In the genomic region with DNA sequence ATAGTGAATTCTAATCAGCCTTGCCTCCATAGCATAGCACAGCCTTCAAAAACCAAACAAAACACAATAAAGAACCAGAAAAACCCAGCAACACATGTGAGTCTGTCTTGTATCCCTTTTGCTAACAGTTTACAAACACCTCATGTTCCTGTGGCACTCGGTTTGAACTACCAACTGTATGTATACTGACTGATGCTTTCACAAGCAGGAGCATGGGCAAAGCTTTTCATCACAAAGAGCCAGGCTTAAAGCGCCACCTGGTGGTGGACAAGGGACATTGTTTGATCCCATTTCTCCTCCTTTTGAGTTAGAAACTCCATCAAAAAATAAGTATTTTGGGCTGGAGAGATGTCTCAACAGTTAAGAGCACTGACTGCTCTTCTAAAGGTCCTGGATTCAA, we compare ENCODE assay signal across 8 mouse cellular contexts. TPM values are rescaled to one million over a fixed set of nuclear protein-coding genes. Genes with fewer than 3 reads are reported as not detected.
DNase-seq lines count a peak whose midpoint lies in the region; ATAC-seq and TF ChIP-seq lines count a peak whose summit lies in the region.

No protein-coding gene starts in this region.

- TF ChIP-seq CTCF in bone marrow, adult 2 months (IDR thresholded peaks at IDR 0.05; ENCODE audit: control insufficient read depth, insufficient read depth, low read length): peak; percentile 70

- DNase-seq in midbrain, embryonic 10.5 days (ENCODE audit: low spot score): peak; percentile 72
- DNase-seq in embryonic facial prominence, embryonic 14.5 days (ENCODE audit: low spot score): peak; percentile 79
- peak; percentile 70 to 74 for DNase-seq in heart, postnatal 36 days
- DNase-seq in left cerebral cortex, postnatal 25 days (ENCODE audit: low spot score in 2 of 2): peak; percentile 70 to 72
- DNase-seq in natural killer cell, adult 2 months (ENCODE audit: low spot score in 2 of 2): peak; percentile 50 to 69
- peak; percentile 11 to 35 for DNase-seq in thymus, adult 18-20 months

- no peak overlapping the region for H3K4me3 ChIP-seq in midbrain, embryonic 10.5 days
- H3K4me3 ChIP-seq in midbrain, embryonic 15.5 days: no peak overlapping the region
- H3K4me3 ChIP-seq in bone marrow, adult 2 months (replicated peaks; ENCODE audit: control insufficient read depth, low read depth, low read length): no peak overlapping the region
- no peak overlapping the region for H3K4me3 ChIP-seq in embryonic facial prominence, embryonic 14.5 days (ENCODE audit: low read depth, low read length)

- no peak for TF ChIP-seq POLR2A in bone marrow, adult 2 months (IDR thresholded peaks at IDR 0.05; ENCODE audit: borderline replicate concordance, control insufficient read depth, low read depth, low read length)

- no peak overlapping the region for H3K27ac ChIP-seq in midbrain, embryonic 10.5 days (replicated peaks)
- H3K27ac ChIP-seq in midbrain, embryonic 15.5 days: no peak overlapping the region
- no peak overlapping the region for H3K27ac ChIP-seq in bone marrow, adult 2 months (ENCODE audit: control insufficient read depth, insufficient read depth, low read depth, low read length, poor library complexity)
- no peak overlapping the region for H3K27ac ChIP-seq in embryonic facial prominence, embryonic 14.5 days (replicated peaks; ENCODE audit: low read depth, low read length)

- no peaks in the 10 kb centered on the region for H3K27me3 ChIP-seq in midbrain, embryonic 10.5 days (ENCODE audit: low read depth, poor library complexity, severe bottlenecking)
- H3K27me3 ChIP-seq in midbrain, embryonic 15.5 days (replicated peaks): no peaks in the 10 kb centered on the region
- H3K27me3 ChIP-seq in embryonic facial prominence, embryonic 14.5 days (replicated peaks; ENCODE audit: control insufficient read depth, insufficient read depth, low read length): no peaks in the 10 kb centered on the region

- H3K4me2 ChIP-seq in midbrain, embryonic 15.5 days: no peak overlapping the region
- no peak overlapping the region for H3K4me2 ChIP-seq in embryonic facial prominence, embryonic 14.5 days (ENCODE audit: low read depth, low read length)

- no peak for ATAC-seq in midbrain, embryonic 15.5 days (replicated peaks)
- no peak for ATAC-seq in embryonic facial prominence, embryonic 14.5 days (ENCODE audit: low read depth)

- no peaks in the 10 kb centered on the region for H3K9me3 ChIP-seq in midbrain, embryonic 10.5 days (replicated peaks)
- no peaks in the 10 kb centered on the region for H3K9me3 ChIP-seq in midbrain, embryonic 15.5 days
- H3K9me3 ChIP-seq in embryonic facial prominence, embryonic 14.5 days (ENCODE audit: control insufficient read depth, low read length): no peaks in the 10 kb centered on the region

- intact Hi-C loops in heart, postnatal 36 days (cut with DNase I): loop anchor here (1.0 to 5.0 kb wide), 3 partner anchors 112 to 225 kb away; no protein-coding TSS in a partner anchor
- intact Hi-C loops in left cerebral cortex, postnatal 25 days (cut with DNase I): loop anchor here (2.0 to 5.0 kb wide), 2 partner anchors 32 to 191 kb away; a partner anchor contains a TSS

- 14% methylated on average over 2 of the region's 2 CpGs for WGBS in midbrain, embryonic 10.5 days
- 7% methylated on average over 2 of the region's 2 CpGs for WGBS in midbrain, embryonic 15.5 days
- 4% methylated on average over 2 of the region's 2 CpGs for WGBS in bone marrow, adult 2 months
- WGBS in embryonic facial prominence, embryonic 14.5 days: 7% methylated on average over 2 of the region's 2 CpGs

- no peak overlapping the region for H3K9ac ChIP-seq in midbrain, embryonic 15.5 days
- no peak overlapping the region for H3K9ac ChIP-seq in embryonic facial prominence, embryonic 14.5 days (ENCODE audit: low read depth, low read length)

- peaks cover 87% of the 10 kb centered on the region for H3K36me3 ChIP-seq in midbrain, embryonic 10.5 days
- H3K36me3 ChIP-seq in midbrain, embryonic 15.5 days (replicated peaks): peaks cover 48% of the 10 kb centered on the region
- H3K36me3 ChIP-seq in embryonic facial prominence, embryonic 14.5 days (ENCODE audit: control insufficient read depth, insufficient read depth, low read length): peaks cover 78% of the 10 kb centered on the region

- H3K4me1 ChIP-seq in midbrain, embryonic 10.5 days: no peaks in the 10 kb centered on the region
- no peaks in the 10 kb centered on the region for H3K4me1 ChIP-seq in midbrain, embryonic 15.5 days
- no peaks in the 10 kb centered on the region for H3K4me1 ChIP-seq in bone marrow, adult 2 months (ENCODE audit: control insufficient read depth, insufficient read depth, low read length)
- H3K4me1 ChIP-seq in embryonic facial prominence, embryonic 14.5 days (ENCODE audit: control insufficient read depth, insufficient read depth, low read length): no peaks in the 10 kb centered on the region

RNA-seq across cellular contexts. Expression of a gene that starts 50.1 kb away (rescaled TPM):
- 9.3 and 10.2 TPM in 2 replicates for polyA plus RNA-seq in midbrain, embryonic 10.5 days (2016; fragmentation: Nextera tagmentation; extraction: Ambion mirVana)
- polyA plus RNA-seq in midbrain, embryonic 15.5 days (2015; fragmentation: Nextera tagmentation; extraction: Ambion mirVana): 22.0 and 22.1 TPM in 2 replicates
- 8.2 and 17.0 TPM in 2 replicates for polyA plus RNA-seq in bone marrow, adult 2 months (2011; ENCODE audit: insufficient read depth, insufficient read length, low replicate concordance, missing spikeins)
- 20.6 and 21.6 TPM in 2 replicates for polyA plus RNA-seq in embryonic facial prominence, embryonic 14.5 days (2014; fragmentation: Nextera tagmentation; extraction: Ambion mirVana)
- 10 to 100 TPM; 35.1 to 44.2 TPM for total RNA-seq in heart, postnatal 36 days (2021)
- total RNA-seq in left cerebral cortex, postnatal 25 days (2021): 10 to 100 TPM; 35.7 to 37.1 TPM

Comparison
In these comparisons a context has a peak if more than half of its experiments do, and no peak if none do; other contexts are left out.
1. DNase-seq: peak in every context shown above with its lines; median percentile 79 in embryonic facial prominence, embryonic 14.5 days; 72 in midbrain, embryonic 10.5 days; 72 in heart, postnatal 36 days; 71 in left cerebral cortex, postnatal 25 days; 60 in natural killer cell, adult 2 months; 23 in thymus, adult 18-20 months.